Mouse (Mus musculus) left cerebral cortex, postnatal 25 days (tissue): ENCODE measurements at regions not wholly inside any gene's neighbourhood (a gene's known extent, or its start where the extent isn't known, plus 50 kb on each side); places are given as distances from the start of the nearest gene placed in this dataset.

Source experiments
- DNase-seq, 2 experiments: peaks; one replicate each; pipeline ENCODE4 v3.0.0; 2022; ENCODE audit warnings: low spot score in 2 of 2, mixed read lengths in 1 of 2
- intact Hi-C: fragments of 180-260 bp; cut with DNase I; formaldehyde crosslinking; loops from one replicate; pipeline ENCODE4 v1.15.1; 2025

- intact Hi-C loops = no loop called here
- DNase-seq = no peak
Measured at GRCm38 (mm10) chr13:6250106-6250505, 297.8 kb upstream of the Pitrm1 start.

- intact Hi-C loops = no loop called here
- peak in 1 of 2 experiments; percentile 19 for DNase-seq
Measured at GRCm38 (mm10) chr13:6251025-6251862, 296.7 kb upstream of the Pitrm1 start.

GRCm38 (mm10) chr13:6252100-6252499 is 295.8 kb upstream of the Pitrm1 start:
- intact Hi-C loops = no loop called here
- DNase-seq = no peak

- intact Hi-C loops = no loop called here
Measured at GRCm38 (mm10) chr13:6255303-6255702, 292.6 kb upstream of the Pitrm1 start.

GRCm38 (mm10) chr13:6255728-6256496 is 292.0 kb upstream of the Pitrm1 start:
- intact Hi-C loops = no loop called here
- no peak for DNase-seq

More at GRCm38 (mm10) chr13:6255303-6255702, 292.6 kb upstream of the Pitrm1 start:
- no peak for DNase-seq

- intact Hi-C loops = no loop called here
- no peak for DNase-seq
Measured at GRCm38 (mm10) chr13:6258456-6258855, 289.5 kb upstream of the Pitrm1 start.

GRCm38 (mm10) chr13:6260321-6260865 is 287.6 kb upstream of the Pitrm1 start:
- peak in 1 of 2 experiments; percentile 57 for DNase-seq
- intact Hi-C loops = loop anchor here (5.0 kb wide), 3 partner anchors 82 to 398 kb away; partner anchors contain the start of gene Klf6

GRCm38 (mm10) chr13:6261458-6261857 is 286.5 kb upstream of the Pitrm1 start:
- intact Hi-C loops = loop anchor here (5.0 kb wide), 3 partner anchors 81 to 399 kb away; partner anchors contain the start of gene Klf6

GRCm38 (mm10) chr13:6270546-6270945 is 277.4 kb upstream of the Pitrm1 start:
- no peak for DNase-seq
- intact Hi-C loops = no loop called here

More at GRCm38 (mm10) chr13:6261458-6261857, 286.5 kb upstream of the Pitrm1 start:
- no peak for DNase-seq

- DNase-seq = no peak
- intact Hi-C loops = no loop called here
Measured at GRCm38 (mm10) chr13:6272932-6273331, 275.0 kb upstream of the Pitrm1 start.

- intact Hi-C loops = no loop called here
- DNase-seq = peak in 1 of 2 experiments; percentile 36
Measured at GRCm38 (mm10) chr13:6280073-6280472, 267.9 kb upstream of the Pitrm1 start.

- intact Hi-C loops = no loop called here
- DNase-seq = no peak
Measured at GRCm38 (mm10) chr13:6288109-6288508, 259.8 kb upstream of the Pitrm1 start.

GRCm38 (mm10) chr13:6292098-6292497 is 255.9 kb upstream of the Pitrm1 start:
- DNase-seq = no peak
- intact Hi-C loops = no loop called here

- intact Hi-C loops = no loop called here
- peak in 1 of 2 experiments; percentile 15 for DNase-seq
Measured at GRCm38 (mm10) chr13:6305718-6306117, 242.2 kb upstream of the Pitrm1 start.

GRCm38 (mm10) chr13:6306616-6306988 is 241.3 kb upstream of the Pitrm1 start:
- intact Hi-C loops = no loop called here
- no peak for DNase-seq

GRCm38 (mm10) chr13:6306989-6307917 is 240.7 kb upstream of the Pitrm1 start:
- peak in 1 of 2 experiments; percentile 16 for DNase-seq
- intact Hi-C loops = no loop called here

- intact Hi-C loops = no loop called here
- no peak for DNase-seq
Measured at GRCm38 (mm10) chr13:6316201-6316600, 231.7 kb upstream of the Pitrm1 start.

- intact Hi-C loops = no loop called here
Measured at GRCm38 (mm10) chr13:6323948-6324347, 224.0 kb upstream of the Pitrm1 start.

GRCm38 (mm10) chr13:6330320-6330950 is 217.5 kb upstream of the Pitrm1 start:
- intact Hi-C loops = no loop called here
- no peak for DNase-seq

More at GRCm38 (mm10) chr13:6323948-6324347, 224.0 kb upstream of the Pitrm1 start:
- no peak for DNase-seq
